Mouse (Mus musculus): ENCODE measurements around the gene Zbtb48. TPM values are rescaled to one million over a fixed set of nuclear protein-coding genes. Genes with fewer than 3 reads are reported as not detected.

Gene Zbtb48
- polyA plus RNA-seq, 1 experiment from 2014 or later = 15.6 TPM

- WGBS = 90% methylated on average over 11 of the region's 11 CpGs
- Histone ChIP-seq H3K4me1 (replicated peaks) (peaks cover 48% of the 10 kb centered on the region), H3K4me2 (replicated peaks) (no peak overlapping the region), H3K27me3 (replicated peaks) (no peaks in the 10 kb centered on the region), H3K9ac (no peak overlapping the region), H3K36me3 (peaks cover 33% of the 10 kb centered on the region), H3K9me3 (no peaks in the 10 kb centered on the region), H3K27ac (no peak overlapping the region), H3K4me3 (replicated peaks) (no peak overlapping the region)
- no peak for ATAC-seq
These were observed 2.9 kb downstream of the Zbtb48 start for GRCm38 (mm10) chr4:152024525-152024924.

- Histone ChIP-seq H3K27me3 (replicated peaks) (no peaks in the 10 kb centered on the region), H3K4me1 (replicated peaks) (peaks cover 37% of the 10 kb centered on the region), H3K9ac (no peak overlapping the region), H3K36me3 (peaks cover 44% of the 10 kb centered on the region), H3K4me2 (replicated peaks) (no peak overlapping the region), H3K27ac (no peak overlapping the region), H3K4me3 (replicated peaks) (no peak overlapping the region), H3K9me3 (no peaks in the 10 kb centered on the region)
- WGBS = 86% methylated on average over 8 of the region's 8 CpGs
- no peak for ATAC-seq
These were observed 5.0 kb downstream of the Zbtb48 start for GRCm38 (mm10) chr4:152022506-152022905.

GRCm38 (mm10) chr4:152021568-152022097, 5.8 kb downstream of the Zbtb48 start:
- Histone ChIP-seq H3K36me3 (peaks cover 44% of the 10 kb centered on the region), H3K4me2 (replicated peaks) (no peak overlapping the region), H3K27me3 (replicated peaks) (no peaks in the 10 kb centered on the region), H3K4me1 (replicated peaks) (peaks cover 34% of the 10 kb centered on the region), H3K9me3 (no peaks in the 10 kb centered on the region), H3K9ac (no peak overlapping the region), H3K4me3 (replicated peaks) (no peak overlapping the region), H3K27ac (no peak overlapping the region)
- ATAC-seq = no peak
- WGBS = 76% methylated on average over 12 of the region's 12 CpGs

GRCm38 (mm10) chr4:152020024-152020423, 7.4 kb downstream of the Zbtb48 start:
- H3K27me3 ChIP-seq (replicated peaks) = no peaks in the 10 kb centered on the region
- no peak overlapping the region for H3K27ac ChIP-seq
- peaks cover 50% of the 10 kb centered on the region for H3K36me3 ChIP-seq
- no peak for ATAC-seq
- no peaks in the 10 kb centered on the region for H3K9me3 ChIP-seq
- peaks cover 17% of the 10 kb centered on the region for H3K4me1 ChIP-seq (replicated peaks)
- 89% methylated on average over 21 of the region's 21 CpGs for WGBS
- H3K4me3 ChIP-seq (replicated peaks) = no peak overlapping the region
- H3K4me2 ChIP-seq (replicated peaks) = no peak overlapping the region
- no peak overlapping the region for H3K9ac ChIP-seq

- no peak overlapping the region for H3K27ac ChIP-seq
- H3K4me3 ChIP-seq (replicated peaks) = no peak overlapping the region
- H3K9me3 ChIP-seq = no peaks in the 10 kb centered on the region
- WGBS = 86% methylated on average over 6 of the region's 6 CpGs
- no peak overlapping the region for H3K4me2 ChIP-seq (replicated peaks)
- ATAC-seq = no peak
- H3K27me3 ChIP-seq (replicated peaks) = no peaks in the 10 kb centered on the region
- no peak overlapping the region for H3K9ac ChIP-seq
- peaks cover 54% of the 10 kb centered on the region for H3K36me3 ChIP-seq
- 0 out of 2 replicates have a peak, but pooled peaks cover 9% of the 10 kb centered on the region for H3K4me1 ChIP-seq (replicated peaks)
These were observed 8.4 kb downstream of the Zbtb48 start for GRCm38 (mm10) chr4:152019073-152019472.

- Histone ChIP-seq H3K4me1 (replicated peaks) (peaks cover 27% of the 10 kb centered on the region), H3K4me3 (replicated peaks) (no peak overlapping the region), H3K9me3 (no peaks in the 10 kb centered on the region), H3K27me3 (replicated peaks) (no peaks in the 10 kb centered on the region), H3K36me3 (peaks cover 12% of the 10 kb centered on the region), H3K4me2 (replicated peaks) (no peak overlapping the region), H3K9ac (no peak overlapping the region), H3K27ac (no peak overlapping the region)
- no peak for ATAC-seq
- WGBS = 82% methylated on average over 12 of the region's 12 CpGs
These were observed 14.2 kb downstream of the Zbtb48 start for GRCm38 (mm10) chr4:152013036-152013813.

GRCm38 (mm10) chr4:152012109-152012508, 15.4 kb downstream of the Zbtb48 start:
- peaks cover 38% of the 10 kb centered on the region for H3K4me1 ChIP-seq (replicated peaks)
- H3K36me3 ChIP-seq = peaks cover 10% of the 10 kb centered on the region
- H3K27me3 ChIP-seq (replicated peaks) = no peaks in the 10 kb centered on the region
- H3K4me2 ChIP-seq (replicated peaks) = peak overlapping the region; percentile 96; the same call in 1 of the 2 replicates
- no peak overlapping the region for H3K27ac ChIP-seq
- H3K9me3 ChIP-seq = no peaks in the 10 kb centered on the region
- no peak for ATAC-seq
- no peak overlapping the region for H3K9ac ChIP-seq
- no peak overlapping the region for H3K4me3 ChIP-seq (replicated peaks)
- 90% methylated on average over 16 of the region's 16 CpGs for WGBS

- H3K27me3 ChIP-seq (replicated peaks) = no peaks in the 10 kb centered on the region
- peak overlapping the region; percentile 65; the same call in 1 of the 2 replicates for H3K9ac ChIP-seq
- H3K36me3 ChIP-seq = peaks cover 10% of the 10 kb centered on the region
- ATAC-seq = no peak
- H3K9me3 ChIP-seq = no peaks in the 10 kb centered on the region
- peak overlapping the region; percentile 79 for H3K4me3 ChIP-seq (replicated peaks)
- H3K4me1 ChIP-seq (replicated peaks) = peaks cover 38% of the 10 kb centered on the region
- H3K4me2 ChIP-seq (replicated peaks) = peak overlapping the region; percentile 96
- H3K27ac ChIP-seq = 0 out of 2 replicates have a peak overlapping the region, but pooled peaks have one; percentile 29
- 77% methylated on average over 8 of the region's 8 CpGs for WGBS
These were observed 16.2 kb downstream of the Zbtb48 start for GRCm38 (mm10) chr4:152011171-152011760.

GRCm38 (mm10) chr4:152010707-152011134, 16.8 kb downstream of the Zbtb48 start:
- Histone ChIP-seq H3K36me3 (peaks cover 6% of the 10 kb centered on the region), H3K4me3 (replicated peaks) (peak overlapping the region; percentile 79), H3K4me1 (replicated peaks) (peaks cover 38% of the 10 kb centered on the region), H3K4me2 (replicated peaks) (peak overlapping the region; percentile 96), H3K27ac (0 out of 2 replicates have a peak overlapping the region, but pooled peaks have one; percentile 29), H3K9ac (peak overlapping the region; percentile 65), H3K9me3 (no peaks in the 10 kb centered on the region), H3K27me3 (replicated peaks) (no peaks in the 10 kb centered on the region)
- no peak for ATAC-seq
- 16% methylated on average over 13 of the region's 13 CpGs for WGBS

GRCm38 (mm10) chr4:152010091-152010706, 17.3 kb downstream of the Zbtb48 start:
- no peak overlapping the region for H3K27ac ChIP-seq
- no peaks in the 10 kb centered on the region for H3K9me3 ChIP-seq
- peaks cover 6% of the 10 kb centered on the region for H3K36me3 ChIP-seq
- ATAC-seq = peak; percentile 27
- H3K9ac ChIP-seq = peak overlapping the region; percentile 65
- peaks cover 38% of the 10 kb centered on the region for H3K4me1 ChIP-seq (replicated peaks)
- H3K4me3 ChIP-seq (replicated peaks) = peak overlapping the region; percentile 79
- peak overlapping the region; percentile 96 for H3K4me2 ChIP-seq (replicated peaks)
- WGBS = 2% methylated on average over 10 of the region's 10 CpGs
- H3K27me3 ChIP-seq (replicated peaks) = no peaks in the 10 kb centered on the region

- peak overlapping the region; percentile 79 for H3K4me3 ChIP-seq (replicated peaks)
- no peaks in the 10 kb centered on the region for H3K27me3 ChIP-seq (replicated peaks)
- H3K36me3 ChIP-seq = no peaks in the 10 kb centered on the region
- peaks cover 38% of the 10 kb centered on the region for H3K4me1 ChIP-seq (replicated peaks)
- peak overlapping the region; percentile 65 for H3K9ac ChIP-seq
- H3K9me3 ChIP-seq = no peaks in the 10 kb centered on the region
- peak; percentile 79 for ATAC-seq
- H3K4me2 ChIP-seq (replicated peaks) = peak overlapping the region; percentile 96
- under 1% methylated on average over 104 of the region's 115 CpGs for whole genome bisulfite sequencing
- peak overlapping the region; percentile 91 for H3K27ac ChIP-seq
These were observed 18.1 kb downstream of the Zbtb48 start for GRCm38 (mm10) chr4:152009076-152010051.

All from intestine, embryonic 15.5 days (tissue).